Mouse (Mus musculus) cortical plate, adult 2 months (tissue): ENCODE results near the gene Tnnc1. TPM values are rescaled to one million over a fixed set of nuclear protein-coding genes. Genes with fewer than 3 reads are reported as not detected.

Experiments used
- H3K27ac ChIP-seq: fragments of 200-500 bp; 2 replicates; pipeline ENCODE4 v1.5.1; 2012; ENCODE audit warnings: low read length, control low read depth, inconsistent platforms; ENCODE audit not compliant: insufficient read depth
- H3K4me1 ChIP-seq: fragments of 200-500 bp; 2 replicates; pipeline ENCODE4 v1.6.1; 2011; ENCODE audit warnings: low read length; ENCODE audit not compliant: control insufficient read depth, insufficient read depth
- H3K4me3 ChIP-seq: fragments of 200-500 bp; 2 replicates; pipeline ENCODE4 v1.5.1; 2011; ENCODE audit warnings: mild to moderate bottlenecking, low read length, control low read depth; ENCODE audit not compliant: insufficient read depth
- CTCF ChIP-seq: fragments of 200-500 bp; IDR thresholded peaks from 2 replicates; pipeline ENCODE4 v1.5.1; 2011; ENCODE audit warnings: mild to moderate bottlenecking, control low read depth, low read length; ENCODE audit not compliant: insufficient read depth; ENCODE audit errors: extremely low read depth
- POLR2A ChIP-seq: fragments of 200-500 bp; IDR thresholded peaks from 2 replicates; pipeline ENCODE4 v1.6.1; 2011; ENCODE audit warnings: mild to moderate bottlenecking, low read length, control low read depth; ENCODE audit not compliant: insufficient read depth; ENCODE audit errors: extremely low read depth
- polyA plus RNA-seq: library from polyadenylated mRNA; depleted of rRNA; stranded (reverse); fragments of >200 nt; gene quantifications from 2 replicates; pipeline ENCODE4 v1.2.3, GENCODE M21; 2012

Gene Tnnc1
- polyA plus RNA-seq, 1 experiment, result 50.1 TPM

- TF ChIP-seq CTCF, result no peak
- TF ChIP-seq POLR2A, result peak; percentile 88
- Histone ChIP-seq H3K4me1 (peaks cover 6% of the 10 kb centered on the region; the same call in 1 of the 2 replicates), H3K4me3 (peak overlapping the region; percentile 74), H3K27ac (peak overlapping the region; percentile 90)
Measured at GRCm38 (mm10) chr14:31206472-31206981, 1.6 kb upstream of the Tnnc1 start.

- H3K4me1 ChIP-seq, result peaks cover 6% of the 10 kb centered on the region; the same call in 1 of the 2 replicates
- peak overlapping the region; percentile 74 for H3K27ac ChIP-seq
- peak overlapping the region; percentile 74 for H3K4me3 ChIP-seq
- no peak for TF ChIP-seq CTCF
- TF ChIP-seq POLR2A, result no peak
Measured at GRCm38 (mm10) chr14:31207070-31207830, 862 bp upstream of the Tnnc1 start.

GRCm38 (mm10) chr14:31209133-31209557, 1.0 kb downstream of the Tnnc1 start:
- H3K4me3 ChIP-seq, result no peak overlapping the region
- TF ChIP-seq CTCF (no peak), POLR2A (no peak)
- no peak overlapping the region for H3K27ac ChIP-seq
- H3K4me1 ChIP-seq, result peaks cover 6% of the 10 kb centered on the region; the same call in 1 of the 2 replicates

GRCm38 (mm10) chr14:31211854-31212253, 3.7 kb downstream of the Tnnc1 start:
- Histone ChIP-seq H3K27ac (no peak overlapping the region), H3K4me3 (no peak overlapping the region), H3K4me1 (peaks cover 4% of the 10 kb centered on the region; the same call in 1 of the 2 replicates)
- TF ChIP-seq CTCF (no peak), POLR2A (no peak)

DNA sequence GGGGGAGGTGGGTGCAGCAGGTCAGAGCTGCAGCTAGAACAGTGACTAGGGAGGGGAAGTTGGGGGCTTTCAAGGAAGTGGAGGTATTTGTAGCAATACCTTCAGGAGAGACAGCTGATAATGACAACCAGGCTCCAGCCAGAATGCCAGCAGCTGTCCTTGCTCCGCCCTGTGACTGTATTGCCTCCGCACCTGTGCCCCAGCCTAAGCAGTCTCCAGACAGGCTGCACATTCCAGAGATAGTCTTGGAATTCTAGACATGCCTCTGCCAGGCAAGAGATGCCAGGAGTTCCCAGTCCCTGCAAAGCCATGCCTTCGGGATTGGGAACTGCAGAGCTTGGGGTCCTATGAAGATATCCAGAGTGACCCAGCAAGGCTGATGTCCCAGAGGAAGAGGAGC, 4.4 kb downstream of the Tnnc1 start:
- Histone ChIP-seq H3K4me3 (no peak overlapping the region), H3K4me1 (peaks cover under 1% of the 10 kb centered on the region; the same call in 1 of the 2 replicates), H3K27ac (no peak overlapping the region)
- TF ChIP-seq CTCF (no peak), POLR2A (no peak)

DNA sequence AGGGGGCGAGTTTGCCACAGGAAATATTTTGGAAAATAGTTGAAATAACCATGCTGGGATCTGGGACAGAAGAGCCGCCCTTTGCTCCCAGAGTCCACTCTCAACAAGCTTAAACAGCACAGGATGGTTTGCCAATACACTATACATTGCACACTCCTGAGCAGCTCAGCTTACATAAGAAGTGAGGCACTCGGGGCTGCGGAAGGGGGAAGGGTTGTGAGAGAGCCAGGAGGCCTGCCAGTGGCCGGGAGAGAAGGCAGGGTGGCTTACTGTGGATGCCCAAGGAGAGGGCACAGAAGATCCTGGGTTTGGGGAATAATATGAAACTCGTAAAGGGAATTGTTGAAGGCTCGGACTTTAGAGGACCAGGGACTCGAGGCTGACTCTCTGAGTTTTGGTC, 5.8 kb downstream of the Tnnc1 start:
- H3K4me3 ChIP-seq, result no peak overlapping the region
- no peaks in the 10 kb centered on the region for H3K4me1 ChIP-seq
- no peak for TF ChIP-seq CTCF
- TF ChIP-seq POLR2A, result no peak
- H3K27ac ChIP-seq, result no peak overlapping the region

DNA sequence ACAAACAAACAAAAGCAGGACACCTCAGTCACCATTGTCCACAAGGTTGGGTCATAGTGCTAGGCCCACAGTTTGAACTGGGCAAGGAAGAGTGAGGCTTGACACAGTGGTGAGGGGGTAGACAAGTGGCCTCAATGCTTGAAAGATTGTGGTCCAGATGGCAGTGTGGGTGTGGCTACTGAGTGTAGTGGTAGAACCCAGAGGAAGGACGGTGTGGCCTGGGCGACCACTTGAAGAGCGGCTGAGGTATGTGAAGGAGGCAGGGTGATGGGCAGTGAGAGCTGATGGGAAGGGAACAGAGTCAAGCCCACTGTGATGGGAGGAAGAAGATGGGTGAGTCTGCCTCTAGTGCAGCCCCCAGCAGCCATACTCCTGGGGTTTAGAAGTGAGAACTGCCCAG, 6.6 kb downstream of the Tnnc1 start:
- H3K27ac ChIP-seq, result no peak overlapping the region
- no peaks in the 10 kb centered on the region for H3K4me1 ChIP-seq
- H3K4me3 ChIP-seq, result no peak overlapping the region
- TF ChIP-seq CTCF (no peak), POLR2A (no peak)

DNA sequence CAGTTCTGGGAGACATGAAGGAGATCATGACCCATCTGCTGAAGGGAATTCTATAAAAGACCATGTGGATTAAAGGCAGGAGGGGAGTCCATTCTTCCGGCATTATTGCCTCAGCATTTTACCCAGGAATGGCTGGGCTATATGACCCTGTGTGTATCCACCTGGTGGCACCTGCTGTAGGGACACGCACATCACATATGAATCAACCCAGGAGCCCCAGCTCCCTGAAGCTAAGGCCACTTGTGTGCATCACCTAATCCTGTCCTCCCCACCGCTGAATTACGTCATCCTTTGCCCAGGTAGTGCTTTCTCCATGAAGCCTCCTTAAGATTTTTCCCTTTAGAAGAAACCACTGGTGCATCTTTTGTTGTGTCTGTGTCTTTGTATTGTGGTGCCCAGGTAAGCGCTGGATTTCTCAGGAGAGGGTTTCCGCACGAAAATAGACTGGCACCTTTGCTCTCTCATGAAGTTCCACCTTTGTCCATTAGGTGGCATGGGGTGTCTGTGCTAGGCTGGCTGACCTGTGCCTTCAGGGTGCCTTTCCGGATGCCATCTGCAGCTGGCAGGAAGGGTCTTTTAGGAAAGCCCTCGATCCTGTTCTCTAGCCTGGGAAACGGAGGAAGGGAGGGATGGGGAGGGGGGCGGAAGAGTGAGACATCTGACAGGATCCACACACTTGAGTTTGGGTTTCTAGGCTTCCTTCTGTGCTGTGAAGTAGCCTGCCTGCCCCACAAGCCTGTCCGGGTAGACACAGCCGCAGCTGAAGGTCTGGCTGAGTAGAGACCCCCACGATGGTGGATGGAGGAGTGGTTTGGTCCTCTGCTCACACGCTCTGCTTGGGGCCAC, 7.3 kb downstream of the Tnnc1 start:
- H3K4me3 ChIP-seq, result no peak overlapping the region
- no peaks in the 10 kb centered on the region for H3K4me1 ChIP-seq
- no peak overlapping the region for H3K27ac ChIP-seq
- no peak for TF ChIP-seq POLR2A
- peak; percentile 90 for TF ChIP-seq CTCF

DNA sequence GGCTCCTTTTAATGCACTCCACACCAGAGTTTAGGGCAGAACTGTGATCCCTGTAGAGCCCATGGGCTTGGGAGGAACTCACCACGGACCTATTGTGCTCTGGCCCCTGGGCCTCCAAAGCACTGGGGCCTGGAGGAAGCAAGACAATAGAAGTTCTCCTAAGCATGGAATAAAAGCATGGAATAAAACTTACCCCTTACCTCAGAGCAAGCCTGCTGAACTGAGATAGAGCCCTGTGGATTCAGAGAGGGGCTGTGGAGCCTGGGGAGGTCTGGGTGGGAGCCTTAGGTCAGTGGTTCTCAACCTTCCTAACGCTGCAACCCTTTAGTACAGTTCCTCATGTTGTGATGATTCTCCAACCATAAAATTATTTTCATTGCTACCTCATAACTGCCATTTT, 8.7 kb downstream of the Tnnc1 start, which contains the start of gene Nisch:
Nisch (minus strand) TSS at position 101 of the 400 bp plus-strand sequence.
- no peak within 1 kb of the TSS for H3K4me3 ChIP-seq
- no peaks in the 10 kb centered on the region for H3K4me1 ChIP-seq
- TF ChIP-seq CTCF (no peak), POLR2A (no peak)
- no peak within 1 kb of the TSS for H3K27ac ChIP-seq

- Histone ChIP-seq H3K4me1 (no peaks in the 10 kb centered on the region), H3K27ac (no peak within 1 kb of the TSS), H3K4me3 (no peak within 1 kb of the TSS)
- TF ChIP-seq CTCF (0 out of 2 replicates have a peak, but pooled peaks have one; percentile 14), POLR2A (no peak)
Measured at GRCm38 (mm10) chr14:31217666-31218065, 9.6 kb downstream of the Tnnc1 start, which contains the start of gene Sema3g. Sema3g (plus strand) TSS chr14:31217860.

GRCm38 (mm10) chr14:31226978-31227377, 18.9 kb downstream of the Tnnc1 start:
- no peak overlapping the region for H3K27ac ChIP-seq
- TF ChIP-seq CTCF (no peak), POLR2A (no peak)

More at GRCm38 (mm10) chr14:31226978-31227377, 18.9 kb downstream of the Tnnc1 start:
- H3K4me3 ChIP-seq, result no peak overlapping the region
- H3K4me1 ChIP-seq, result no peaks in the 10 kb centered on the region
